Mouse (Mus musculus) gastrocnemius, postnatal 4 days (tissue): ENCODE measurements around the gene Nxpe2. TPM values are rescaled to one million over a fixed set of nuclear protein-coding genes. Genes with fewer than 3 reads are reported as not detected.

Experiments used
- DNase-seq, 2 experiments: peaks; one replicate each; pipeline ENCODE4 v3.0.0; 2021 to 2022; ENCODE audit warnings: low spot score in 2 of 2, mixed read lengths in 2 of 2
- long read RNA-seq, 2 experiments: library from polyadenylated mRNA; stranded (forward); transcript quantifications; one replicate each; pipeline ENCODE4 v2.0.0; 2021
- total RNA-seq, 2 experiments: library from RNA; stranded (reverse); gene quantifications; 2 replicates each; pipeline ENCODE4 v1.2.3; 2021

The Nxpe2 gene
- total RNA-seq = 1 to 10 TPM; 1.5 to 2.3 TPM
- long read RNA-seq, experiment 1, partial matches to known transcripts = 0 of 1 reads
- long read RNA-seq, experiment 1, other reads (novel, unspliced or antisense) = 0 of 1 reads
- long read RNA-seq, experiment 2, partial matches to known transcripts = 0 of 3 reads
- long read RNA-seq, experiment 2, other reads (novel, unspliced or antisense) = 1 of 3 reads

GRCm38 (mm10) chr9:48353148-48353698 lies at the start of gene Nxpe2:
TSS of gene Nxpe2 (minus strand) at chr9:48353454.
- DNase-seq = no peak

GRCm38 (mm10) chr9:48389983-48390382 lies 36.7 kb upstream of the Nxpe2 start:
- DNase-seq = no peak

DNA sequence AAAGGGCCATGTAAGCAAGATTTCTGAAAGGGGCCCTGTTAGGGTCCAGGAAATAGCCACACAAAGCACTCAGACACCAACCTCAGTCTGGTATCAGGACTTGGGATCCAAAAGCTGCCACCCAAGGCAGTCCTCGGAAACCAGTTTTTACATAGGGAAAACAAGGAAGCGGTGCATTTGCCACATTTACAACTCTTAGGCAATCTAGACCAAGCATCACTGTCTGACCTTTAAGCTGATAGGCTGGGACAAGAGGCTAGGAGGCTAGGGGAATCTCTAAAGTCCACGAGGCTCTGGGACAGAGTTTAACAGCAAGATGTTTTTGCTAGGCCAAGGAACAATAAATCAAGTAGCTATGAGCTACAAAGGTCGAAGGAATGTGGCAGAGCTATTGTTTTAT lies 35.2 kb upstream of the Nxpe2 start:
- DNase-seq = no peak

- DNase-seq = no peak
Observed at GRCm38 (mm10) chr9:48374357-48374756, 21.1 kb upstream of the Nxpe2 start.

- no peak for DNase-seq
Observed at GRCm38 (mm10) chr9:48373232-48373878, 20.1 kb upstream of the Nxpe2 start.

DNA sequence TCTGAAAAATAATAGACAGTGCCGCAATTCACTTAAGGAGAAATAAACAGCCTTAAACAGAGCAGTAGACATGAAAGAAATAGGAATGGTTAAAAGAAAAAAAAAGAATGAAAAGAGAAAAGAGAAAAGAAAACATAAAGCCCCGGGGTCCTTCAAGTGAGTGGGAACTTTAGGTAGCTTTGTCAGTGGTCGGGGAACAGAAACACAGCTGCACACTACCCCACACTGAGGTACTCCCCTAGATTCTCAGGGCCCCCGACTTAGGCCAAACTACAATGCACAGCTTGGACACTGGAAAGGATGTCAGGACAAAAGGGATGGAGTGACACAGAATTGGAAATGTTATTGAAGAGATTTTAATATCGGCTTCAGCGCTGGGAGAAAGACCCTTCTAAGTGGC lies 9.5 kb upstream of the Nxpe2 start:
- no peak for DNase-seq

DNA sequence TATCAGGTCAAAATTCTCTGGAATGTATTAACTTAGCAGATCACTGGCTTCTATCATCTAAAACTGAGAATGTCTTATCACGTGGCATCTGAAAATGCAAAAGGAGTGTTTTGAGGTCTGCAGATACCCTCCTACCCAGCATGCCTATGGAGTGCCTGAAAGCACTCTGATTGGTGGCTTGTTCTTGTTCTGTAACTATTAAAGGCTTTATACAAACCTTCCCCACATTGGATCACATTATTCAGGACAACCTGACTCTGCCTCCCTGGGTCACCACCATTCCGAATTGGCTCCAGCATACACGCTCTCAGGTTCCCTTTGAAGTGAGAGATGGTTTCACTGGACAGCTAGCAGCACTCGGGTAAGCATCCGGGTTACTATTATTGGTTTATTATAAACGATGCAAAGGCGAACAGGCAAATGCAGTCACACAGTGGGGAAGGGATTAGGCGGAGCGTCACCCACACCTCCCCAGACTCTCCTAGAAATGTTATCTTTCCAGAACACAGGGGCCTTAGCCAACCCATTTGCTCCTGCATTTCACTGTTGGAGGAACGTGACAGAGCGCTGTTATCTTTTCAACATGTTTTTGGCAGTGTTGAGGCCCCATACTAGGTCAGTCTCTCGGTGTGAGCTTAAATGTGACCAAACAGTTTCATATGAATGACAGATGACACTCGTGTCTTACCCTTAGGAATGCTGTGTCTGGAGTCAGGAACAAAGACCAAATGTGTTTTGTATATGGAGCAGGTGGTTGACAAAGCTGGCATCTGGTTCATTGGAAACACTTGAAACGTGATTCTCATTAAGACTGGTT lies 8.8 kb upstream of the Nxpe2 start:
- DNase-seq = no peak

GRCm38 (mm10) chr9:48360826-48361225 lies 7.6 kb upstream of the Nxpe2 start:
- no peak for DNase-seq

GRCm38 (mm10) chr9:48357097-48357496 lies 3.8 kb upstream of the Nxpe2 start:
- no peak for DNase-seq

GRCm38 (mm10) chr9:48354793-48355192 lies 1.5 kb upstream of the Nxpe2 start:
- peak; percentile 49 to 82 for DNase-seq

DNA sequence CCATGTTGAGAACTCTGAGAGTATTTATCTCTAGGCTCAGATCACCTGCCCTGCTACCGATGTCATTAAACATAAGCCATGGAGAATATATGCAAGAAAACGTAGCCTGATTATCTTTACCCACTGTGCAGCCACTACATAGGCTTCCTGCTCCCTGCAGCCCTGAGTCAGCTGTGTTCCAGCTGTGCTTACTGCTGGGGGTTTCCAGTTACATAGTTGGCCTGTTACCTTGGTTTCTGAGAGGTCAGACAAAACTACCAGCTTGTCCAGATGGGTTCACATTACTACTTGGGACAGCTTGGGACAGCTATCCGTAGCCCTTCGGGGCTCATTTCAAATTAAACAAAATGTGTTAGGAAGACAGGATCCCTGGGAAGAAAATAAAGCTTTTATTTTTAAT lies 868 bp upstream of the Nxpe2 start:
- peak in 1 of 2 experiments; percentile 12 for DNase-seq

DNA sequence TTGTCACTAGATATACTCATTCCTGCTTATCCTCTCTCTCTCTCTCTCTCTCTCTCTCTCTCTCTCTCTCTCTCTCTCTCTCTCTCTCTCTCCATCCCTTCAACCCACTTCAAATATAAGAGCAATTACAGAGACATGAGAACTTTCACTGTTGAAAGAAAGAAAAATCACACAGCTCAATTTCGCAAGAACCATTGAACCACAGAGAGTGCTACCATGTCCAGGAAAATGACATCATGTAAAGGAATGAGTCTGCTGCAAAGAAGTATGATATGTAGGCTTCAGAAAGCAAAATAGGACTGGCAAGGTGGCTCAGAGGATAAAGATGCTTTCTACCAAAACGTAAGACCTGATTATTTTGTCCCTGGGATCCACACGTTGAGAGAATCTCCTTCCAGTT lies 7.4 kb downstream of the Nxpe2 start:
- no peak for DNase-seq

DNA sequence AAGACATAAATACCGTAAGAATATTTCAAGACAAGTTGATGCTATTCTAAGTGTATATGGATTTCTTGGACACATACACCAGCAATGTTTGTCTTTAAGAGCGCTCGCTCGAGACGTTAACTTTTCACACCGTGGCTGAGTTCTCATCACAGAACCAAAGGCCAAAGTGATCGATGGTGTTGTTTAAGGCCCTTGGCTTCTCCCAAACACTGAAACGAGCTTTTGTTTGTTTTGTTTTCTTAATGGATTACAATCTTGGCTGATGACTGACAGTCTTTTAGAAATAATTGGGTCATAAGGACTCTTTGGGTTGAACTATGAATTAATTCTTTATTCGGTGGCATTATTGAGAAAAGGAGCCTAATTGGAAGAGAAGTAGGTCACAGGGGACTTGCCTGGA lies 7.8 kb downstream of the Nxpe2 start:
- DNase-seq = no peak

DNA sequence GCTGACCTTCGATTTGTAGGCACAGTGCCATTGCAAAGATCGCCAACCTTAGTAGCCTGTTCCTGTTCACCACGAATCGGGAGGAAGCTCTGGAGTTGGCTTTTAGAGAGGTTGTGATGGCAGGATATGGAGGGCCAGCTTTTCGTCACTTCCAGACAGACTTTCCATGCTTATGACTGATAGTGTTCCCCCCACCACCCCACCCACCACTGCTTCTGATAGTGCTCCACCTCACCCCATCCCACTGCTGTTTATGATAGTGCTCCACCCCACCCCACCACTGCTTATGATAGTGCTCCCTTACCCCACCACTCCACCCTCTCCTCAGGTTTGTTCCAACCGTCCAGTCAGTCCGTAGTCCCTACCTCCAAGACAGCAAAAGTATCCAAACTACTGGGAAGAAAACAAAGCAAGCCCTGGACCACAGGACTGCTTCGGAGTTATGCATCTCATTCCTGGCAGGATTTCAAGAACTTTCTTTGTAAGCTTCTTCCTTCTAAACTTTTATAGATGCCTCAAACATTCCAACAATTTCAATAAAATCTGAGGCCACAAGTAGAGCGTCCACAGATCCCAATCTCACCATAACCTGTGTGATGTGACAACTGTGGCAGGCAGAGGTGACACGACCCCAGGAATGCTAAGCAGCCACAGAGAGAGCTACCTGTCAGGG lies 12.4 kb downstream of the Nxpe2 start:
- no peak for DNase-seq

GRCm38 (mm10) chr9:48339563-48339962 lies 13.7 kb downstream of the Nxpe2 start:
- no peak for DNase-seq

GRCm38 (mm10) chr9:48338783-48339455 lies 14.3 kb downstream of the Nxpe2 start:
- no peak for DNase-seq

- no peak for DNase-seq
Observed at GRCm38 (mm10) chr9:48329597-48329996, 23.7 kb downstream of the Nxpe2 start.

GRCm38 (mm10) chr9:48326338-48326737 lies 26.9 kb downstream of the Nxpe2 start:
- no peak for DNase-seq

GRCm38 (mm10) chr9:48315825-48316224 lies 37.4 kb downstream of the Nxpe2 start:
- no peak for DNase-seq

- no peak for DNase-seq
Observed at GRCm38 (mm10) chr9:48314194-48314593, 39.1 kb downstream of the Nxpe2 start.

- DNase-seq = no peak
Observed at GRCm38 (mm10) chr9:48311241-48311640, 42.0 kb downstream of the Nxpe2 start.
